Mouse (Mus musculus) C2C12 (cell line): ENCODE measurements around the gene Slamf9. TPM values are rescaled to one million over a fixed set of nuclear protein-coding genes. Genes with fewer than 3 reads are reported as not detected.

Experiments used
- H3K27me3 ChIP-seq: one replicate; pipeline ENCODE4 v1.6.1; 2011; ENCODE audit not compliant: control insufficient read depth, insufficient read depth, insufficient read length
- H3K36me3 ChIP-seq: one replicate; pipeline ENCODE4 v1.6.1; 2011; ENCODE audit not compliant: control insufficient read depth, insufficient read depth
- H3K4me3 ChIP-seq: one replicate; pipeline ENCODE4 v1.5.1; 2011; ENCODE audit warnings: mild to moderate bottlenecking, control low read depth; ENCODE audit not compliant: poor library complexity, insufficient read depth, severe bottlenecking
- H3K79me2 ChIP-seq: one replicate; pipeline ENCODE4 v1.6.1; 2011; ENCODE audit not compliant: control insufficient read depth, insufficient read depth
- H3K79me3 ChIP-seq: one replicate; pipeline ENCODE4 v1.6.1; 2011; ENCODE audit warnings: low read depth, control low read depth
- H3ac ChIP-seq: one replicate; pipeline ENCODE3; 2011; ENCODE audit warnings: low read depth; ENCODE audit not compliant: control insufficient read depth, insufficient read length
- CEBPB ChIP-seq: IDR thresholded peaks from one replicate; pipeline ENCODE4 v1.6.1; 2011; ENCODE audit warnings: low read depth, mild to moderate bottlenecking, control low read depth, moderate library complexity
- CTCF ChIP-seq: IDR thresholded peaks from one replicate; pipeline ENCODE4 v1.5.1; 2011; ENCODE audit not compliant: control insufficient read depth, insufficient read depth, insufficient read length
- FOSL1 ChIP-seq: IDR thresholded peaks from one replicate; pipeline ENCODE4 v1.8.0; 2011; ENCODE audit warnings: mild to moderate bottlenecking, low read length; ENCODE audit not compliant: poor library complexity, insufficient read depth, severe bottlenecking
- MAX ChIP-seq: IDR thresholded peaks from one replicate; pipeline ENCODE4 v1.6.1; 2011; ENCODE audit warnings: mild to moderate bottlenecking, control low read depth
- MYOD1 ChIP-seq: IDR thresholded peaks from one replicate; pipeline ENCODE4 v1.6.1; 2011; ENCODE audit warnings: low read depth; ENCODE audit not compliant: control insufficient read depth, insufficient read length
- MYOG ChIP-seq: IDR thresholded peaks from one replicate; pipeline ENCODE4 v1.6.1; 2011; ENCODE audit not compliant: control insufficient read depth, insufficient read length; ENCODE audit errors: extremely low read depth
- USF1 ChIP-seq: IDR thresholded peaks from one replicate; pipeline ENCODE4 v1.6.1; 2011; ENCODE audit warnings: low read depth, mild to moderate bottlenecking, control low read depth, moderate library complexity
- polyA plus RNA-seq: library from polyadenylated mRNA; unstranded; fragments of >200 nt; fragmentation: generic; extraction: Trizol; gene quantifications from one replicate; pipeline ENCODE4 v1.2.1, GENCODE M21; 2012; ENCODE audit warnings: missing spikeins

Gene Slamf9
- polyA plus RNA-seq, 1 experiment, result 0.19 TPM

DNA sequence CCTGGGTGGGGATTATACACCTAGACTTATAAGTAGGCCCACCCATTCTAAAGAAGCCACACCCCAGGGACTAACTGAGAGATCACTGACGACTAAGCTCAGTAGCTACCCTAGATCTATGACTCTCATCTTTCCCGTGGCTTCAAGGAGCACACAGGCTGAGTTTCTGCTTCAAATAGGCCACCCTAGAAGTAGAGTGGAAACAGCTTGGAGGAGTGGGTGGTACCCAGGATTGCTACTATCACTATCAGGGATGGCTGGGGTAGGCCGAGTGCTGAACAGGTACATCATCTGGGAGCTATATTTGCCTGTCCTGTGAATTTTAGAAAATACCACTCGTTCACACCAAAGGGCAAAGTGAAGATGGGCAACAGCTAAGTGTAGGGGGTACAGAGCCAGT lies 12.7 kb downstream of the Slamf9 start:
- Histone ChIP-seq H3K4me3 (no peak overlapping the region), H3K79me2 (no peaks in the 10 kb centered on the region), H3K79me3 (no peaks in the 10 kb centered on the region), H3K27me3 (no peaks in the 10 kb centered on the region), H3ac (no peak overlapping the region), H3K36me3 (no peaks in the 10 kb centered on the region)
- TF ChIP-seq FOSL1 (no peak), CEBPB (no peak), CTCF (no peak), USF1 (no peak), MAX (no peak), MYOD1 (no peak), MYOG (no peak)

DNA sequence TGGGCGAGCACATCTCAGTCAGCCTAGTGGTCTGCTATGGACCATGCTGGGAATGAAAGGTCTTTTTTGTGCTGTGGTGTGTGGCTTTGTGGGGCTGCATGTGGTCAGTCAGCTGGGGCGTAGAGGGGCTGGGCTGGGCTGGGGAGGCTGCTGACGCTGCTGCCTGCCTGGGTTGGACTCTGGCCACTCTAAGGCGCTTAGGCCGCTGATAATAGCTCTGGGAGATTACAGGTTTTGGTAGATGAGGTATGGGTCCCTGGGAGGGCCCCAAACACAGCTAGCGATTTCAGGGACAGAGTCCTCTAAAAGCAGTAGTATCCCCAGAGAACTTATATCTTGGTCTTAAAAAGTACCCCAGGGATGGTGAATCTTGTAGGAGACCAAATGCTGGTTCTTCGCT lies 13.7 kb downstream of the Slamf9 start:
- Histone ChIP-seq H3K79me2 (no peaks in the 10 kb centered on the region), H3K4me3 (no peak overlapping the region), H3K36me3 (no peaks in the 10 kb centered on the region), H3K27me3 (no peaks in the 10 kb centered on the region), H3ac (no peak overlapping the region), H3K79me3 (no peaks in the 10 kb centered on the region)
- no peak for TF ChIP-seq FOSL1
- TF ChIP-seq MYOG, result no peak
- no peak for TF ChIP-seq CEBPB

GRCm38 (mm10) chr1:172489585-172490250 lies 14.6 kb downstream of the Slamf9 start:
- Histone ChIP-seq H3K4me3 (no peak overlapping the region), H3K79me3 (no peaks in the 10 kb centered on the region), H3K79me2 (no peaks in the 10 kb centered on the region), H3ac (no peak overlapping the region), H3K27me3 (no peaks in the 10 kb centered on the region), H3K36me3 (no peaks in the 10 kb centered on the region)
- TF ChIP-seq MYOD1 (no peak), USF1 (no peak), MYOG (no peak), FOSL1 (no peak)

DNA sequence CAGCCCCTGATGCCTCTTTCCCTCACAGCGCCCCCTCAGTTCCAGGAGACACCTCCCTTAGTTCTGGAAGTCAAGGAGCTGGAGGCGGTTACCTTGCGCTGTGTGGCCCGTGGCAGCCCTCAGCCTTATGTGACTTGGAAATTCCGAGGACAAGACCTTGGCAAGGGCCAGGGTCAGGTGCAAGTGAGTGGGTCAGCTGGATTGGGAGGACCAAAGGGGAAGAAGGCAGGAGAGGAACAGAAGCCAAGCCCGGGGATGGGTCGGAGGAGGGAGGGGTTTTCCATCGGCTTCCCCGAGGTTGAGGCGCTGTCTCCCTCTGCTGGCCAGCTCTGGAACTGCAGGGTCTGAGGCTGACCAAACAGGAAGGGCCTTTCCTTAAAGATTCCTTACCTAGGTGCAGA lies 15.1 kb downstream of the Slamf9 start:
- H3K79me2 ChIP-seq, result no peaks in the 10 kb centered on the region
- TF ChIP-seq CTCF, result peak; percentile 70
- no peak for TF ChIP-seq USF1
- H3K36me3 ChIP-seq, result no peaks in the 10 kb centered on the region
- no peak overlapping the region for H3K4me3 ChIP-seq
- no peaks in the 10 kb centered on the region for H3K27me3 ChIP-seq
- no peaks in the 10 kb centered on the region for H3K79me3 ChIP-seq
- peak overlapping the region; percentile 21 for H3ac ChIP-seq

DNA sequence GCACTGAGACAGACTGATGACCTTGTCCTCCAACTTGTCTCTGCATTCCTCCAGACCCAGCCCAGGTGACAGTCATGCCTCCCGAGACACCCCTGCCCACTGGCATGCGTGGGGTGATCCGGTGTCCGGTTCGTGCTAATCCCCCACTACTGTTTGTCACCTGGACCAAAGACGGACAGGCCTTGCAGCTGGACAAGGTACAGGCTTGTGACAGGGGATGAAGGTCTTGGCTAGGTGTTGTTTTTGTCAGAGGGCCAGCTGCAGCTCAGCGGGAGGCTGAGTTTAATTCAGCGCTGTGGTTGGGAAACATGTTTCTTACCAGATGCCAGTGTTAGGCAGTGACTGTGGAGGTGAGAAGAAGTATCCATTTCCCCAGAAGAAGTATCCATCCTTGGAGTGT lies 16.9 kb downstream of the Slamf9 start:
- Histone ChIP-seq H3ac (no peak overlapping the region), H3K36me3 (no peaks in the 10 kb centered on the region), H3K4me3 (no peak overlapping the region), H3K79me2 (no peaks in the 10 kb centered on the region), H3K79me3 (no peaks in the 10 kb centered on the region), H3K27me3 (no peaks in the 10 kb centered on the region)
- TF ChIP-seq MYOD1 (no peak), CEBPB (no peak), CTCF (no peak), MAX (no peak), FOSL1 (no peak), MYOG (no peak), USF1 (no peak)

- Histone ChIP-seq H3K79me2 (no peaks in the 10 kb centered on the region), H3K36me3 (no peaks in the 10 kb centered on the region), H3K79me3 (no peaks in the 10 kb centered on the region), H3K27me3 (no peaks in the 10 kb centered on the region), H3K4me3 (no peak overlapping the region), H3ac (no peak overlapping the region)
- TF ChIP-seq MYOD1, result no peak
- TF ChIP-seq FOSL1, result no peak
- TF ChIP-seq MYOG, result no peak
- no peak for TF ChIP-seq CEBPB
- TF ChIP-seq USF1, result no peak
- TF ChIP-seq CTCF, result no peak
Measured at GRCm38 (mm10) chr1:172493516-172493915, 18.4 kb downstream of the Slamf9 start.

DNA sequence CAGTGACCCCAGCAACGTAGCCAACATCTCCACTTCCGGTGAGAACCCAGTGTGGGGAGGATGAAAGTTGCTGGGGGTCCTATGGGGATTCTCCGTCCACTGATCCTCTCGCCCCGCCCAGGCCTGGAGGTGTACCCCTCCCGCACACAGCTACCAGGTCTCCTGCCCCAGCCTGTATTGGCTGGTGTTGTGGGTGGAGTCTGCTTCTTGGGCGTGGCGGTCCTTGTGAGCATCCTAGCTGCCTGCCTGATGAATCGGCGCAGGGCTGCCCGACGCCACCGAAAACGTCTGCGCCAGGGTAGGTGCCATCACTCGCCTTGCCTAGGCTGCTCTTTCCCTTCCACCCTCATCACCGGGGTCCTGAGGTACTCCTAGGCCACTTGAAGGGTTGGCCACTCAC lies 20.9 kb downstream of the Slamf9 start:
- Histone ChIP-seq H3K36me3 (no peaks in the 10 kb centered on the region), H3K79me2 (peaks cover 11% of the 10 kb centered on the region), H3K4me3 (no peak overlapping the region), H3K79me3 (peaks cover 7% of the 10 kb centered on the region), H3K27me3 (no peaks in the 10 kb centered on the region), H3ac (no peak overlapping the region)
- TF ChIP-seq CTCF (no peak), MYOG (no peak), MAX (no peak), MYOD1 (no peak), FOSL1 (no peak), USF1 (no peak), CEBPB (no peak)
